Mouse (Mus musculus) cerebellum, adult 11 months (tissue): ENCODE measurements around the gene Gm20815.
"Not testable (repeated sequence)": the region's sequence is repeated elsewhere in the genome, so short reads cannot be mapped to it uniquely, and the experiment has no call there.

ENCODE experiments used
- DNase-seq: peaks from one replicate; pipeline ENCODE4 v3.0.0; 2022

Gm20815 gene

GRCm38 (mm10) chrY:8835069-8835468, at the start of gene Gm20815:
Gene Gm20815 (minus strand): TSS chrY:8835169.
- DNase-seq = not testable (repeated sequence)
